Mouse (Mus musculus) adrenal gland, adult 8-10 months (tissue): ENCODE results near the gene Actr5. TPM values are rescaled to one million over a fixed set of nuclear protein-coding genes. Genes with fewer than 3 reads are reported as not detected.

Source experiments
- DNase-seq: peaks from one replicate; pipeline ENCODE4 v3.0.0; 2022
- total RNA-seq, 4 experiments: library from RNA; stranded (reverse); gene quantifications; 2 replicates each; pipeline ENCODE4 v1.2.4; 2022

Actr5 gene
- total RNA-seq, 4 experiments from 2014 or later = 13.2 to 19.7 (median 14.6) TPM

GRCm38 (mm10) chr2:158614418-158614955 is 10.2 kb upstream of the Actr5 start:
- no peak for DNase-seq

GRCm38 (mm10) chr2:158615161-158615680 is 9.5 kb upstream of the Actr5 start:
- no peak for DNase-seq

GRCm38 (mm10) chr2:158615702-158616101 is 9.0 kb upstream of the Actr5 start:
- no peak for DNase-seq

DNA sequence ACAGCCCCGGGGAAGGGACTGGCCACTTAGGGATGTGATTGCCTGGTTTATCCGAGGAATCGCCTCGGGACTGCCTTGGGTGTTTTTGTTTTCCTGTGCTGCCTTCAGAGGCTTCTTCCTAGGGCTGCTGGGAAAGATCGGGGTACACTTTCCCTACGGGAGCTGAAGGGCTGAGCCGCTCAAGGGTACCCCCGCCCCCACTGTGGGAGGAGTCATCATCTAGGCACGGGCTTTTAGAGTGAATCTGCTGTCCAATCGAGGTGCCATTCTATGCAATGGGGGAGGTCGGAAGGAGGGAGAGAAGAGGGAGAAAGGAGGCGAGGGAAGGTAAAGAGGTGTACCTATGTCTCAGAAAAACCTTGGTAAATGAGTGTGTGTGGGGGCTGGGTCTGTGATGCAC is 8.4 kb upstream of the Actr5 start:
- DNase-seq = no peak

DNA sequence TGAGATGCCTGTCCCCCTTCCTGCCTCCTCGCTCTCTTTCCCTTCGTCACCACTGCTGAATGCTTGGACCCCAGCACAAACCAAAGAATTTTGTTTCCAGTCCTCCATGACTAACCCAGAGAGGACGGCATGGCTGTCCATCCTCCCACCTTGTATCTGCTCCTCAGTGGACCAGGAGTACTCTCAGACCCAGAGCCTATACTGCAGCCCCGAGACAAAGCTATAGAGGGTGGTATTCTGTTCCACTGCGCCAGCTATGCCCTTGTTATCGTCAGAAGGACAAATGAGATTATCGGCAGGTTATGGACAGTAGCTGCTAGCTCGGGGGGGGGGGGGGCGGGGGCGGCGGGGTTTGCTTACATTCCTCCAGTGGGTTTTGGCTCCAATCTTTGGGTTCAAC is 7.9 kb upstream of the Actr5 start:
- no peak for DNase-seq

DNA sequence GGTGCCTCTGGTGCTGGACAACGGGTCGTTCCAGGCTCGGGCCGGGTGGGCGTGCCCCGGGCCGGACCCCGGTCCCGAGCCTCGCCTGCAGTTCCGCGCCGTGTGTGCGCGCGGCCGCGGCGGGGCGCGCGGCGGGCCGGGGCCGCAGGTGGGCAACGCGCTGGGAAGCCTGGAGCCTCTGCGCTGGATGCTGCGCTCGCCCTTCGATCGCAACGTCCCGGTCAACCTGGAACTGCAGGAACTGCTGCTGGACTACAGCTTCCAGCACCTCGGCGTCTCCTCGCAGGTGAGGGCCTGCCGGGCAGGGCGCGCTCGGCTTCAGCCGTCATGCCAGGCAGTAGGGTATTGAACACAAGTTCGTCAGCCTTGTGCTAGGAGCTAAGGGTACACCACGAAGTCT is 543 bp downstream of the Actr5 start:
- no peak for DNase-seq

GRCm38 (mm10) chr2:158625697-158626096 is 1.0 kb downstream of the Actr5 start:
- DNase-seq = no peak

DNA sequence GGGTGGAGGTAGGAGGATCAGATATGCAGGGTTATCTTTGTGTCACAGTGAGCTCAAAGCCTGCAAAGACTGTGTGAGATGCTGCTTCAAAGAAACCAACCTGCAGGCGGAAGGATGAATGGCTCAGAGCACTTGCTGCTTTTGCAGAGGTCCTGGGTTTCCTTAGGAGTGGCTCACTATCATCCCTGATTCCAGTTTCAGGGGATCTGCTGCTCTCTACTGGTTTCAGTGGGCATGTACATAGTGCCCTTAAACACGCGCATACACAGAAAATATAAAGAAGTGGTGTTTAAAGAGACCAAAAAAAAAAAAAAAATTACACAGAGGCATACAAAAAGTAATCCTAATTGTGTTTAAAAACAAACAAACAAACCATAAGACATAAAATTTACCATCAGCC is 4.2 kb downstream of the Actr5 start:
- DNase-seq = no peak

DNA sequence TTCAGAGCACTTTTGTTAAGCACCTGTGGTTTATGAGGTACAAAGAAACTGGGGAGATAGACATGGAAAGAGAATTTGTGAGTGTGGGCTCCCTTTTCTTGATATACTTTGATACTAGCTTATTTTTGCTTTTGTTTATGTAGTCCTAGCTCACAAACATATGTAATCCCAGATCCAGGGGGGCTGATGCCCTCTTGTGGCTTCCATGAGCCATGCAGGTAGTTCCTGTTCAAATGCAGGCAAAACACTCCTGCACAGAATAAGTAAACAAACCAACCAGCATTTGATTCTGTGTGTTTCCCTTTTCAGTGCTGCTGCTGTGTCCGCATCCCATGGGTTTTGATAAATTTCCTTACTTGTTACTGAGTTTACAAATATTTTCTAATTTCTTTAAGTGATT is 4.7 kb downstream of the Actr5 start:
- DNase-seq = no peak

GRCm38 (mm10) chr2:158631873-158632272 is 7.2 kb downstream of the Actr5 start:
- DNase-seq = no peak

- no peak for DNase-seq
Measured at GRCm38 (mm10) chr2:158641869-158642268, 17.2 kb downstream of the Actr5 start.

DNA sequence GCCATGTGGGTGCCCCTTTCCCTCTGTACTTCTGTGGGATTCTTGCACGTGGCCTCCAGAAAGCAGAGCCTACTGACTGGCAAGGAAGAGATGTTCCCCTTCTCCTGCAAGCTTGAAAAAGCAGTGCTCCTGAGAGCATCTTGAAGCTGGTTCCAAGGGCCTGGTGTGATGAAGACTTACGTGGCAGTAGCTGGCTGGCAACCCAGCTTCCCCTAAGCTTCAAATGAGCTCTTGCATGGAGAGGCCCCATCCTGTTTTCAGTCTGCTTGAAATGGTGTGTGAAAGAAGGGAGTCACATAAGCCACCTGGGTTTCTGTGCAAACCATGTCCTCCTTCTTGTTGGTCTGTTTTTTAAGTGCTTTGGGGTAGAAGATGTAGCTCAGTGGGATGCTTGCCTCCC is 17.9 kb downstream of the Actr5 start:
- no peak for DNase-seq

DNA sequence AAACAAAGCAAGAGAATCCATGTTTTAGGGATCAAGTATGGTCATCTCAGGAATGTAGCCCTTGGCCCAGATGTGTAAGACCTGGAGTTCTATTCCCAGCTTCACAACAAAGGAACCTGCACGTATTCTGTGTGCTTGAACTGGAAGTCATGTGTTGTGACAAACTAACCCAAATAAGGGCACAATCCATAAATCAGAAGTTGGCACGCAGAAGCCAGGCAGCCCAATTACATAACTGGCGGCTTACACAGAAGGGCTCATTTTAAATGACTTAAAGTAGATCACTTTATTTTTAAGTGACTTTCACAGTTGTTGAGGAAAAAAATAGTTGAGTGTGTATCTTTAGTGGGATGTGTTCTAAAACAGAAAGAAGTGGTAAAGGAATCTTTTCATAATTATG is 19.1 kb downstream of the Actr5 start:
- no peak for DNase-seq

GRCm38 (mm10) chr2:158651159-158651908 is 26.6 kb downstream of the Actr5 start:
- DNase-seq = no peak

DNA sequence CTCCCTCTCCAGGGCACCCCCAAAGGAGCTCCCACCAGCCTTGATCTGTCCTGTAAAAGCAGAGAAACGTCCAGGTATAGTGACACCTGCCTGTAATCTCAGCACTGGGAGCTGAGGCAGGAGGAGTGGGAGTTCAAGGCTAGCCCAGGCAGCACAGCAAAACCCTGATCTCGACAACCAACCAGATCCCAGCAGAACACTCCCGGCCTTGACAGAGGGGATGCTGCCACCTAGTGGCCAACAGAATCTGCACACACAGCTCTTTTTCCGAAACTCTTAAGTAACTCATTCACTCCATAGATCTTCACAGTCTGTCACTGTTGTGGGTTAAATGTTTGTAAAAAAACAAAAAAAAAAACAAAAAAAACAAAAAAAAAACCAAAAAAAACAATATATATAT is 28.3 kb downstream of the Actr5 start:
- peak; percentile 53 for DNase-seq

- peak; percentile 70 for DNase-seq
Measured at GRCm38 (mm10) chr2:158654717-158655116, 30.0 kb downstream of the Actr5 start.

DNA sequence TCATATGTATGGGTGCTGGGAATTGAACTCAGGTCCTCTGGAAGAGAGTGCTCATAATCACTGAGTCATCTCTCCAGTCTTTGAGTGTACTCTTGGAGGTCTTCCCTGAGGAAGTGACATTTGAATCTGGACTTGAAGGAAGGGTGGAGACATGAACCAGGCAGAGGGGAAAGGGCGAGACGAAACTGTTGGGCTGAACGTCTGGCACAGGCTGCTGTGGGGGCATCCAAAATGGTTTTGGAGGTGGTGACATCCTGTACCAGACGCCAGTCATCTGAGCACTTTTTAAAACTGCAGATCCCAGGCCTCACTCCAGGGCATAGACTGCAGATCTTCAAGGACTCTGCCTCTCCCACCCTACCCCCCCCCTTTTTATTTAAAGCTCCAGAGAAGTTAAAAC is 31.1 kb downstream of the Actr5 start:
- no peak for DNase-seq

GRCm38 (mm10) chr2:158658822-158659221 is 34.1 kb downstream of the Actr5 start:
- peak; percentile 50 for DNase-seq

- DNase-seq = peak; percentile 33
Measured at GRCm38 (mm10) chr2:158659346-158659745, 34.7 kb downstream of the Actr5 start.

DNA sequence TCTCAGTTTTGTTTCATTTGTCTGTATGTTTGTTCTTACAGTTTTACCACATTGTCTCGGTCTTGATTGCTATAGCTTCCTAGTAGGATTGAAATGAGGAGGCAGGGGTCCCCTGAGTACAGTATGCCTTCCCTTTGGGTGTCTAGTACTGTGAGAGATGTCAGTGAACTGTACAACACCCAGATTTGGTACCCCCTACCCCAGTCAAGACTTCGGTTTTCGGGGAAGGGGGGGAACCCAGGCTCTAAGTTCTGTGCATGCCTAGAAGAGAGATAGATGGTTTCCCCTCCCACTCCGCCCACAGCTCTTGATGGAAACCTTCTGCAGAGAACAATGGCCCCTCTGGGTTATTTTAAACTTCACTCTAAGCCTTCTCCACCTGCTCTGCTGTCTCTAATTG is 40.4 kb downstream of the Actr5 start, which contains the start of gene Ppp1r16b:
Ppp1r16b (plus strand) TSS at position 301 of the 400 bp plus-strand sequence.
- no peak for DNase-seq

DNA sequence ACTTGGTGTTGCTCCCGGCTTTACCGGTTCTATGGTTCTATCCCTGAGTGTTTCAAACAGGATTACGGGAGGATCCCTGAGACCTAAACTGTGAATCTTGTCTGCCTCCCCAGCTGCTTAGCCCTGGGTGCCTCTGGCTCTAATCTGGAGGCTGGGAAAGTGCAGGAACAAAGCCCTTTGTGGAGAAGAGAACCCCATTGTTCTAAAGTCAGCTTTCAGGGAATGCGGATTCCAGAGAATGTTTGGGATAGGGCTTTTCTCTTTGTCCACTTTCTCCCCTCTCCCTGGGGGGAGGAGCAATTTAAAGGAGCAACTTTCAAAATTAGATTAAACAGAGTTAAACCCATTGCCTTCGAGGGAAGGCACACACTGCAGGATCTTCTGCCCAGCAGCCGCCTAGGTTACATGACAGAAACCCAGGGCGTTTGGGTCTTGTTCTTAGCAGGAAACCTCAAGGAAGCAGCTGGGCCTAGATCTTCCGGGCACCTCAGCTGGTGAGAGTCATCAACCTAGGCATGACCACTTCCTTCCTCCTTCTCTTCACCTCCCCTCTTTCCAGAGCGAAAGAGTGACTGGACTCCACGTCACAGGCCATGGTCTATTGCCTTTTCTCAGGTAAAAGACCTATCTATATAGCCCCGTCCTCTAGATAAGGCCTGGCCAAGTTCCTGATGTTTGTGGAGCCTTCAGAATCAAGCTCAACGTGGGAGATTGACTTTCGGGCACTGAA is 41.5 kb downstream of the Actr5 start:
- DNase-seq = no peak

DNA sequence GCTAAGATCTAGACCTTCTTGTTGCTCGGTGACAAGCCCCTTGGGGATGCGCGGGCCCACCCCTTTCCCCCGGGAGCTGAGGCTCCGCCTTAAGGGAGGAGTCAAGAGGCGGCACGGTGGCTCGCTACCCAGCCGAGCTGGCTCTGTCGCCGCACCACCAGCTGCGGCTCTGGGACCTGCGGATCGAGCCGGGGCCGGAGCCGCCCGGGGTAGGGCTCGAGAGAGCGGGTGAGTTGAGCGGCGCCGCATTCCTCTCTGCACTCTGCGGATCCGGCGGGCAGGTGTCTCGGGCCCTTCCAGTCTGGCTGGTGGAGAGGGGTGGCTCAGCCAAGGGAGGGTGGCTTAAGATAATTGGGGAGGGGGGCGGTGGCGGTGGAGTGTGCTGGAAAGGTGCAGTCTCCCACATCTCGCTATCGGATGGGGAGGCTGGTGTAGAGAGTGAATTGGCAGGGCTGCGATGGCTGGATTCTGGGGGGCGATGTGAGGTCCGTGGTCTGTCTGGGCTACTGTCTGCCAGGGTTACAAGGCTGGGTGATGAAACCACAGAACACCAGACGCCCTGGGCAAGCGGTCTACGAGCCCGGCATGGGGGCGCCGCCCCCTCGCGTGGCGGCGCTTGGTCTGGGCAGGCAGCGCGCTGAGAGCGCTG is 42.5 kb downstream of the Actr5 start:
- peak; percentile 30 for DNase-seq
